Mouse (Mus musculus): ENCODE results near the gene Tram2.

- TF ChIP-seq CTCF (IDR thresholded peaks at IDR 0.05; ENCODE audit: extremely low read depth, insufficient read depth, low read length) (no peak), POLR2A (IDR thresholded peaks at IDR 0.05; ENCODE audit: extremely low read depth, insufficient read depth, low read length) (no peak)
These were observed 381 bp downstream of the Tram2 start for GRCm38 (mm10) chr1:21078481-21079214.
